Mouse (Mus musculus): Measurements from ENCODE around the gene Surf6. TPM values are rescaled to one million over a fixed set of nuclear protein-coding genes. Genes with fewer than 3 reads are reported as not detected.

Gene Surf6
- 10 to 100 TPM; 31.5 to 33.9 TPM for total RNA-seq (2021)
- long read RNA-seq, transcript Surf6-201 (5 exons, 2,971 nt) = major isoform, 6 of 9 reads
- long read RNA-seq, partial matches to known transcripts = 1 of 9 reads
- long read RNA-seq, other reads (novel, unspliced or antisense) = 2 of 9 reads

- peak; percentile 88 to 90 for DNase-seq (ENCODE audit: low spot score in 2 of 2)
Observed at GRCm38 (mm10) chr2:26902467-26903220, at the start of gene Surf6. TSS of gene Surf6 (minus strand) at chr2:26902879.

DNA sequence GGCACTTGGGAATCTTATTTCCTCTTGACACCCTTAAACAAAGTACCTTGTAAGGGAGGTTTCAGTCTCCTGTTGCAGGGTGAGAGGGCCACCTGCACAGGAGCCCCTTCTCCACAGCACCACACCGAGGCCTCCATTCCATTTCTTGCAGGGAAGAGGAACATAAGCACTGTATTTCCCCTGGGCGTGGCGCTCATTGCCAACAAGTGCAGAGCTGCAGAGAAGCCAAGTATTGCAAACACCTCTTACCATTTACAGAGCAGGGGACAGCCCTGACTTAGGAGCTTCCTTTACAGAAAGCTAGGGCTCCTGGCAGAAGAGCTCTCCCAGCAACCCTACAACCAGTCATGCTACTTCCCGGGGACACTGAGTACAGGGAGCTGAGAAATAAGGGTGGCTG is 49.5 kb upstream of the Surf6 start:
- DNase-seq (ENCODE audit: low spot score in 2 of 2) = no peak

GRCm38 (mm10) chr2:26951346-26951905 is 48.7 kb upstream of the Surf6 start:
- no peak for DNase-seq (ENCODE audit: low spot score in 2 of 2)

DNA sequence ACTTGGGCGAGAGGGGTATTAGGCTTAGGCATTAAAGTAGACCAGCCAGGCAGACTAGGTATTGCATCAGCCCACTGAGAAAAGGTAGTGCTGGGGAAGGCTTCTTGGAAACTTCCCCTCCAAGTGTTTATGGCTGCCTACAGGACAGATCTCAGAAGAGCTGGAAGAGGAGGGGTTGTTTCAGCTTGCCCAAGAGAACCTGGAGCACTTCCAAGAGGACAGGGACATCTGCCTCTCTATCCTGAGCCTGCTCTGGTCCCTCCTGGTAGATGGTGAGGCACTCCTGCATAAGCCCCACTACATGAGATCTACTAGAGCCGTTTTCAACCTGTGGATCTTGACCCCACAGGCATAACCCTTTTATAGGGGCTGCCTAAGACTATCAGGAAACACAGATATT is 47.7 kb upstream of the Surf6 start:
- no peak for DNase-seq (ENCODE audit: low spot score in 2 of 2)

GRCm38 (mm10) chr2:26943253-26943652 is 40.6 kb upstream of the Surf6 start:
- DNase-seq (ENCODE audit: low spot score in 2 of 2) = no peak

GRCm38 (mm10) chr2:26941539-26941938 is 38.9 kb upstream of the Surf6 start:
- no peak for DNase-seq (ENCODE audit: low spot score in 2 of 2)

GRCm38 (mm10) chr2:26936425-26936824 is 33.7 kb upstream of the Surf6 start:
- DNase-seq (ENCODE audit: low spot score in 2 of 2) = no peak

- DNase-seq (ENCODE audit: low spot score in 2 of 2) = no peak
Observed at GRCm38 (mm10) chr2:26935286-26935685, 32.6 kb upstream of the Surf6 start.

GRCm38 (mm10) chr2:26933304-26934055 is 30.8 kb upstream of the Surf6 start, which contains the start of the genes Surf4 and Stkld1:
TSS of gene Surf4 (minus strand) at chr2:26933928.
TSS of gene Stkld1 (plus strand) at chr2:26934047.
- peak; percentile 84 to 92 for DNase-seq (ENCODE audit: low spot score in 2 of 2)

- DNase-seq (ENCODE audit: low spot score in 2 of 2) = no peak
Observed at GRCm38 (mm10) chr2:26932473-26933303, 30.0 kb upstream of the Surf6 start.

GRCm38 (mm10) chr2:26930390-26930789 is 27.7 kb upstream of the Surf6 start:
- DNase-seq (ENCODE audit: low spot score in 2 of 2) = peak; percentile 65 to 67

- DNase-seq (ENCODE audit: low spot score in 2 of 2) = no peak
Observed at GRCm38 (mm10) chr2:26927745-26928476, 25.2 kb upstream of the Surf6 start.

- no peak for DNase-seq (ENCODE audit: low spot score in 2 of 2)
Observed at GRCm38 (mm10) chr2:26921784-26922183, 19.1 kb upstream of the Surf6 start.

GRCm38 (mm10) chr2:26920190-26920855 is 17.6 kb upstream of the Surf6 start:
- DNase-seq (ENCODE audit: low spot score in 2 of 2) = no peak

DNA sequence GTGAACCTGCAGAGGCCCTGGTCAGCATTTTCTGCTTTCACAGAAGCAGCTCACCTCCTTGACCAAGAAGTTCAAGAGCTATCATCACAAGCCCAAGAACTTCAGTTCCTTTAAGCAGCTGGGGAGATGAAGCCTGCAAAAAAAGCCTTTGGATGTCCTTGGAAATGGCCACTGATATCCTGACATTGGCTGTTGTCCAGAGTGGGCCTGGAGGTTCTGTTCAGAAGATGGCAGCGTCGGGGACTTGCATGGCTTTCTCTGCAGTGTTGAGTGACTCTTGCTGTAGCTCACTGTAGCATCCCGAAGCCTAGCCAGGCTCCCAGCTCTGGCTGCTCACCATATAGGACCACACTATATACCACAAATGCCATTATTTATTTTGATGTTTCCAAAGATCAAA is 17.0 kb upstream of the Surf6 start:
- DNase-seq (ENCODE audit: low spot score in 2 of 2) = no peak

DNA sequence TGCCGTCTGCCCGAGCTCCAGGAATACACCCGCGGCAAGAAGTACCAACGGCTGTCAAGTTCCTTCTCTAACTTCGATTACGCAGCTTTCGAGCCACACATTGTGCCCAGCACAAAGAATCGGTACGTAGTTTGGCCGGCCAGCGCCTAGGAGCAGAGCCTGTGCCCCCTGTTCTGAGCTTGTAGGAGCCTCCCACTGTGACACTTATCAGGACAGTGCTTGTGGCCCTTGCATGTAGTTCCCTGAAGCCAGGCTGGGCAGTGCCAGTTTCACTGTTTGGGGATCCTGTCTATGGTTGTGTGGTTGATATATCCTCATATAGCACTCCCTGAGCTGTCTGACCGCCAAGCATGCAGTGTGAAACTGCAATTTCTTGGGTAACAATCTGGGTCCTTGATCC is 14.1 kb upstream of the Surf6 start:
- peak in 1 of 2 experiments; percentile 22 for DNase-seq (ENCODE audit: low spot score in 2 of 2)

GRCm38 (mm10) chr2:26915927-26916728 is 13.4 kb upstream of the Surf6 start, which contains the start of the genes Surf2 and Surf1:
TSS of gene Surf2 (plus strand) at chr2:26916367.
TSS of gene Surf1 (minus strand) at chr2:26916530.
- peak; percentile 81 to 82 for DNase-seq (ENCODE audit: low spot score in 2 of 2)

GRCm38 (mm10) chr2:26914148-26914941 is 11.7 kb upstream of the Surf6 start:
- no peak for DNase-seq (ENCODE audit: low spot score in 2 of 2)
